Mouse (Mus musculus) embryo, embryonic 11.5 days (tissue): Measurements from ENCODE around the gene Antxrl.

Source experiments
- DNase-seq: peaks from one replicate; pipeline ENCODE4 v3.0.0-alpha.2; 2012; ENCODE audit warnings: low read depth, low spot score

Gene Antxrl

GRCm38 (mm10) chr14:34052516-34052915 lies at the start of gene Antxrl:
TSS of gene Antxrl (plus strand) at chr14:34052707.
- no peak for DNase-seq

- no peak for DNase-seq
Observed at GRCm38 (mm10) chr14:34015063-34015462, 37.4 kb upstream of the Antxrl start, which contains the start of gene Gm30083. TSS of gene Gm30083 (minus strand) at chr14:34015182.

GRCm38 (mm10) chr14:34016381-34016780 lies 36.1 kb upstream of the Antxrl start, which contains the start of gene Gm5460:
TSS of gene Gm5460 (plus strand) at chr14:34016758.
- no peak for DNase-seq

GRCm38 (mm10) chr14:34016938-34017337 lies 35.6 kb upstream of the Antxrl start:
- DNase-seq, result no peak

- DNase-seq, result no peak
Observed at GRCm38 (mm10) chr14:34026710-34027109, 25.8 kb upstream of the Antxrl start.

- no peak for DNase-seq
Observed at GRCm38 (mm10) chr14:34033841-34034610, 18.5 kb upstream of the Antxrl start.

GRCm38 (mm10) chr14:34041241-34041640 lies 11.3 kb upstream of the Antxrl start:
- DNase-seq, result no peak

- no peak for DNase-seq
Observed at GRCm38 (mm10) chr14:34043341-34043740, 9.2 kb upstream of the Antxrl start.

GRCm38 (mm10) chr14:34050101-34050779 lies 2.3 kb upstream of the Antxrl start:
- DNase-seq, result no peak

GRCm38 (mm10) chr14:34071665-34072064 lies 19.2 kb downstream of the Antxrl start:
- no peak for DNase-seq

- DNase-seq, result no peak
Observed at GRCm38 (mm10) chr14:34075346-34075745, 22.8 kb downstream of the Antxrl start.

- no peak for DNase-seq
Observed at GRCm38 (mm10) chr14:34077222-34077621, 24.7 kb downstream of the Antxrl start.

- DNase-seq, result no peak
Observed at GRCm38 (mm10) chr14:34078293-34078692, 25.8 kb downstream of the Antxrl start.

- peak; percentile 73 for DNase-seq
Observed at GRCm38 (mm10) chr14:34080321-34080997, 28.0 kb downstream of the Antxrl start.

GRCm38 (mm10) chr14:34085731-34086130 lies 33.2 kb downstream of the Antxrl start, which contains the start of gene Anxa8:
TSS of gene Anxa8 (plus strand) at chr14:34085981.
- DNase-seq, result no peak

GRCm38 (mm10) chr14:34086806-34087205 lies 34.3 kb downstream of the Antxrl start:
- no peak for DNase-seq

- DNase-seq, result no peak
Observed at GRCm38 (mm10) chr14:34087856-34088398, 35.4 kb downstream of the Antxrl start.

GRCm38 (mm10) chr14:34089796-34090195 lies 37.3 kb downstream of the Antxrl start:
- DNase-seq, result no peak

GRCm38 (mm10) chr14:34091475-34091874 lies 39.0 kb downstream of the Antxrl start:
- DNase-seq, result no peak

- no peak for DNase-seq
Observed at GRCm38 (mm10) chr14:34092856-34093255, 40.3 kb downstream of the Antxrl start.

- no peak for DNase-seq
Observed at GRCm38 (mm10) chr14:34096161-34096560, 43.7 kb downstream of the Antxrl start.

GRCm38 (mm10) chr14:34102601-34103000 lies 50.1 kb downstream of the Antxrl start, which contains the start of gene A630023A22Rik:
TSS of gene A630023A22Rik (minus strand) at chr14:34102754.
- DNase-seq, result no peak
